ENCODE assay signal across 19 mouse cellular contexts in the genomic region with DNA sequence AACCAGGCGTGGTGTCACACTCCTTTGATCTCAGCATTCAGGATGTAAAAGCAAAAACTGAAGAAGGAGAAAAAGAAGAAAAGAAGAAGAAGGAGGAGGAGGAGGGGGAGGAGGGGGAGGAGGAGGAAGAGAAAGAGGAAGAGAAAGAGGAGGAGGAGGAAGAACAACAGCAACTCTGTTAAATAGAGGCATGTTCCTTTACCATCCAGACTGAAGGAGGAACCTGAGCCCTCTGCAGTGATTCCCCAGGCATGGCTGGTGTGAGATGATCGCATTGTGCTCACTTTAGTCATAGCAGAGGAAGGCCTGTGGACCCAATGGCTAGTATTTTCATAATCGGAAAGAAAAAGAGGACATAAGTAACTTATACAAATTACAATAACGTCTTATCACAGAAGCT.
"Had no signal": no experiment of that assay in that cellular context is flagged by ENCODE, and none has a peak within 500 bp of the region (broad histone marks: within the 10 kb centered on the region; RNA-seq: fewer than 3 reads in every experiment).

No protein-coding gene starts in this region.

- ATAC-seq: intestine, postnatal 0 days; liver, postnatal 0 days; lung, postnatal 0 days; midbrain, embryonic 15.5 days had no signal

- H3K9me3 ChIP-seq: limb, embryonic 12.5 days; limb, embryonic 15.5 days; midbrain, embryonic 15.5 days had no signal

- H3K4me2 ChIP-seq: limb, embryonic 12.5 days; limb, embryonic 15.5 days; liver, embryonic 11.5 days; lung, embryonic 14.5 days; midbrain, embryonic 11.5 days; midbrain, embryonic 15.5 days had no signal

- H3K27me3 ChIP-seq: limb, embryonic 12.5 days; limb, embryonic 15.5 days; midbrain, embryonic 15.5 days had no signal

- H3K36me3 ChIP-seq: limb, embryonic 12.5 days; limb, embryonic 15.5 days; midbrain, embryonic 15.5 days had no signal

- H3K9ac ChIP-seq: limb, embryonic 12.5 days; limb, embryonic 15.5 days; liver, embryonic 14.5 days; liver, postnatal 0 days; lung, embryonic 14.5 days; midbrain, embryonic 15.5 days had no signal

- H3K4me3 ChIP-seq: layer of hippocampus, adult 2 months; limb, embryonic 12.5 days; limb, embryonic 15.5 days; midbrain, embryonic 15.5 days had no signal

- DNase-seq: kidney, adult 2 months; kidney, postnatal 25 days; liver, postnatal 0 days; lung, embryonic 14.5 days; thymus, adult 2 months; thymus, postnatal 14 days; thymus, postnatal 4 days had no signal

- H3K27ac ChIP-seq: kidney, postnatal 0 days; layer of hippocampus, adult 2 months; limb, embryonic 12.5 days; limb, embryonic 15.5 days; liver, embryonic 14.5 days; macrophage; midbrain, embryonic 15.5 days; stomach, postnatal 0 days had no signal
